Mouse (Mus musculus): Measurements from ENCODE around the gene Il17rd. TPM values are rescaled to one million over a fixed set of nuclear protein-coding genes. Genes with fewer than 3 reads are reported as not detected.

The Il17rd gene
- total RNA-seq, 4 experiments from 2014 or later = 1.5 to 2.4 (median 1.6) TPM

DNA sequence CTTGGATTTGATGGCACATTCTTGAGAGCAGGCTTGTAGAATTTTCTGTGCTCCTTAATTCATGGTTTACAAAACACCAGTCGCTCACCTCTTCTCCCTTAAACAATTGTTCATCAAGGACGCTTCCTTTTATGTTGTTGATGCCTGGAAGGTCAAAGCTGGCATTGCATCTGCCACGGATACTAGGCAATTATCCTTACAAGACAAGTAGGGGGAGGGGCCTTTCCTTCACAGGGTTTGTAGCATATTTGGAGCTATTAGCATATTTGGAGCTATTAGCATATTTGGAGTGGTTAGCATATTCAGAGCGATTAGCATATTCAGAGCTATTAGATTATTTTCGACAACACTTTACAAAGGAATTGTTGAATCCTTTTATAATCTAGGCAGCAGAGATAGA lies 55.5 kb downstream of the Il17rd start:
- DNase-seq (ENCODE audit: low spot score in 2 of 2) = no peak

DNA sequence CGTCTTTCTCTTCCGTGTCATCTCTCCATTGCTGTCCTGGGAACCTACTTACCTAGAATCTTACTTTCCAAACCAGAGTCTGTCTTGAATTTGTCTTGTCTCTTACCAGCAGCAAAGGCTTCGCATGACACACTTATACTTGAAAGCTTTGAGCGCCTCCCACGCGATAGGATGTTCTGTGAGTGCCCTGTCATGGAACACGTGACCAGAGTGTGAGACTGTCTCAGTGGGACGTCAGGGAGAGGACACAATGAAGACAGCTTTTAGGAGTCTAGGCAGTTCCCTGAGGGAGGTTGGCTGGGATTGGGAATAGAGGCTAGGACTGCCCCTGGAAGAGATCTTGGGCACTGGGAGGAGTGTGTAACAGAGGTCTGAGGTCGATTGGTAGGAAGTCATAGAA lies 57.4 kb downstream of the Il17rd start:
- no peak for DNase-seq (ENCODE audit: low spot score in 2 of 2)

DNA sequence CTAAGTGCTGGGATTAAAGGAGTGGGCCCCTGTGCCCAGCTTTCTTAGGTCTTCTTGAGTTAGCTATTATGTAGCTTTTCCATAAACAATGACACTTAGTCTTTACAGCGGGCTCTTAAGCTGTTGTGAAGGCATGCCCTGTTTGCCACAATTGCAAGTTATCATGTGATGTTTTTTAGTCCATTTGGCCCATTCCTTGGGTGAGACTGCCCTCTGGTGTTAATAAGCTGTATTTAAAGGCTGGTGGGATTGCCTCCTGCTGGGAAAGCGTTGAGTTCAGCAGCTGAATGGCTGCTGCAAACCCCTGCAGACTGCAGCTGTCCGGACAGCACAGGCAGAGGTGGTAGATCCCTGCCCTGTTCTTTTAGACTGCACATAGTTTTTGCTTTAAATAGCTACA lies 58.0 kb downstream of the Il17rd start:
- peak; percentile 40 to 51 for DNase-seq (ENCODE audit: low spot score in 2 of 2)

DNA sequence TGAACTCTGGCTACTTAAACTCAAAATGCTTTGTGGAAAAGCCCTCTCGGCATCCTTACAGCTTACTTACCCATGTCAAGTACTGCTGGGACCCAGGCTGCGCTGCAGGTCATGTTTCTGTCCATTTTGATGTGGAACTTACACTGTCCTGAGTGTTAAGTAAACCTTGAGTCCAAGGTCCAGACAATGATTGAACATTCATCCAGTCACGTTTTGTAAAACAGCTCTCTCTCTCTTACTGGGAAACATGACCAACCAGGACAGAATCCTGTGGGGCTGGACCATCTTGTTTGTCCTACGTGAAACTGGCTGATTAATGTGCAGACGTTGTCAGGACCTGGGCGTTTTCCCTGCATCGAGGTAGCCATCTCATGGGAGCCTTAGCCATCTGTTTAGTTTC lies 63.0 kb downstream of the Il17rd start:
- no peak for DNase-seq (ENCODE audit: low spot score in 2 of 2)

DNA sequence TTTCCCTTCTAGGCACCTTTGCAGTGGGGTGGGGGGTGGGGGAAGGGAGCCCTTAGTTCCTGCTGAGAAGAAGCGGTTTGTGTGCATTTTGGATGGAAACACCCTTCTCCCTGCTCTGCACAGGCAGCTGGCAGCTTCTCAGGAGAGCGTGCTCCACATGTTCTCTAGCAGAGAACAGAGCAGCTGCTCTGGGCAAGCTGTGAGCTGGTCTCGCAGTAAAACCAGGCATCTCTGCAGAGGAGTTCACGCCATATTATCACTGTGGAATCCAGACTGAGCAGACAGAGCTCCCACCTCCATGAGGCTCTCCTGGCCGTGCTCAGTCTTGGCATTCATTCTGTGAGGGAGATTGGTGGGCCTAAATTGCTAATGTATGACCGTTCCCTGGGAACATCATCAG lies 64.0 kb downstream of the Il17rd start:
- no peak for DNase-seq (ENCODE audit: low spot score in 2 of 2)

DNA sequence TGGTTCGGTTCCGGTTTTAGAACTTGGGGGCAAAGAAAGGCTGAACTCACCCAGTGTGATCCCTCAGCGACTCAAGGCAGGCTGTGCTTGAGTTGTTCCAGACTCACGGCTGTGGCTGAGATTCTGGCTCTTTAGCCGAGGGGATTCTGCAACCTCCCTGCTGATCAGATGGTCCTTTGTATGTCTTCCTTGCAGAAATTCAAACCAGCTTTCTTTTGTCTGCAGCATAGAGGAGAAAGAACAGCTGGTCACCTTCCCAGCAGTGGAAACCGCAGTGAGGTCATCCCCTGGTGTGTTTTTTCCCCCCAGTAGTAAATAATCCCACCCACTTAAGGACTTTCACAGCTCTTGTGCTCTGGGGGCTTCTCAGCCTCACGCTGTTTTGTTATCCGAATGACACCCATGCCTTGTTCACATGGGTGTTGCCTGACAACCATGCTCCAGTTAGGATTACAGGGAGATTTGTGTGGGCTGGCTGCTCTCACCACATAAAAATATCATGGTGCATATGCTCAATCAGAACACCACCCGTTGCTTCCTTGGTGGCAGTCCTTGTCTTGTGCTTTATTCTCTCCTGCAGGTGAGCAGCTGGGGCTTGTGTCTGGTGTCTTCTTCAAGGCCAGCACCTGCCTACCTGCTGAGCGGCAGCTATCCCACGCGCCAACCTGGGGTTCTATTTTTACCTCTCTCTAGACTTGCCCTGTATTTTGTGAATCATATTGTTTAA lies 67.2 kb downstream of the Il17rd start:
- no peak for DNase-seq (ENCODE audit: low spot score in 2 of 2)

DNA sequence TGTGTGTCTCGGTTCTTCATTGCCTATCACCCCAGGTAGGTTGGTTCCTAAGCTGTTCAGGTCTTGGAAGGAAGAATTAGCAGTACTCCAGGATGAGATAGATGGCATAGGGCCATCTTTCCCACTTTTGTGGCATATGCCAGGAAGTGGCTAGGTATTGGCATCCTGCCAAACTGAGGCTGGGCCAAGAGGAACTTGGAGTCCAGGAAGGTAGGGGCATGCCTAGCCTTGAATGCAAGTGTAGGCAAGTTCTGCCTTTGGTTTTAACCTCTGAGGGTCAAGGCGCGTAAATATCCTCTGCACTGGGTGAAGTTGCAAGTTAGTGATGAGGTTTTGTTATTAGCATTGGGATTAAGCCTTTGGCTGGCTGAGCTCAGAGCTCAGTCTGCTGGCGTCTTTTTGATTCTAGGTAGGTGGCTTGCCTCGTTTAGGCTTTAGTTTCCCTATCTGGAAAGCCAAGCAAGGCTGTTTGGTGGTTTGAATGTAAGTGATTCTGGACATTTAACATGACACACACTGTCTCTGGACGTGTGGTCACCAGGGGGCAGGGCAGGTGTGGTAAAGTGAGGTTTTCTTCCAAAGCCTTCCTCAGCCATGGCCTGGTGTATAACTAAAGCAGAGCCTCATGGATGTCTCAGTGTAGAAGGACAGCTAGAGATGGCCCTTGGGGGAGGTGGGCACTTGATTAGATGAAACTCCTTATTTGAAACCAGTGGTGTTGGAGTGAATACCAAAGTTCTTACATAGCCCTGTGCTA lies 70.2 kb downstream of the Il17rd start:
- no peak for DNase-seq (ENCODE audit: low spot score in 2 of 2)

DNA sequence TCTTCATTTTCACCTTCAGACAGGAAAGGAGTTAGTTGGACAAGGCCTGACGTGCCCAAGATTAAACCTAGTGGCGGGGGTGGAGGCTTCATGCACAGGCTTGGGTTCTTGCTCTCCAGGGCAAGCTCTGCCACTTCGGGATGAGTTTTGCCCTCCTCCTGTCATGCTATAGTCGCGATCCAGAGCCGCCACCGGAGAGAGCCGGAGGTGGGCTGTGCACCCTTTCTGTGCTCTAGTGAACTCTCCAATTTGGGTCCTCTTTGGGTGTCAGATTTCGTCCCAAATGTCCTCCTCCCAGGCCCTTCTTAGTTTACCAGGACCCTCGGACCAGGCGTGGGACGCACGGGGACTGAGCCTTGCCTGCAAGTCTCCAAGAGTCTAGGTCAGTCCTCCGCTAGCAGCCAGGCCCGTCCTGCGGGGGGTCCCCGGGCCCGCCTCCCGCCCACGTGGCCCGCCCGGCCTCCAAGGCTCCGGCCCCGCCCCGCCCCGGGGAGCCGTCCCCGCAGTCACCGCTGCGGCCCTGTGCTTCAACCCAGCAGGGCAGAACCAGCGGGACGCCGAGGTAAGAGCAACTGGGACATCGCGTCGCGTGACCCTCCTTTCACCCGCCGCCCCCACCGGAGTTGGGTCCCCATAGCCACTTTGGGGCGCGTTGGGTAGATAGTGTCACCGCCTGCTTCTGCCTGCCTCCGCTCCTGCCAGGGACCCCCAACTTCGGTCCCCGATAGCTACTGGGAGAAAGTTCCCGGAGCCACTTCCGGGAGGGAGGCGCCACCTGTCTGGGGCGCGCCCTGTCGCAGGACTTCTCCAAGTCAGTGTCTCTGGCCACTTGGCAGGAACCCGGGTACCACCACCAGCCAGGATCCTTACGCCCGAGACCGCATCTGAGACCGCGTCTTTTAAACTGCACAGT lies 75.9 kb downstream of the Il17rd start, which contains the start of gene Arhgef3:
TSS of gene Arhgef3 (plus strand) at position 538 of the 913 bp plus-strand sequence.
- peak; percentile 37 to 60 for DNase-seq (ENCODE audit: low spot score in 2 of 2)

DNA sequence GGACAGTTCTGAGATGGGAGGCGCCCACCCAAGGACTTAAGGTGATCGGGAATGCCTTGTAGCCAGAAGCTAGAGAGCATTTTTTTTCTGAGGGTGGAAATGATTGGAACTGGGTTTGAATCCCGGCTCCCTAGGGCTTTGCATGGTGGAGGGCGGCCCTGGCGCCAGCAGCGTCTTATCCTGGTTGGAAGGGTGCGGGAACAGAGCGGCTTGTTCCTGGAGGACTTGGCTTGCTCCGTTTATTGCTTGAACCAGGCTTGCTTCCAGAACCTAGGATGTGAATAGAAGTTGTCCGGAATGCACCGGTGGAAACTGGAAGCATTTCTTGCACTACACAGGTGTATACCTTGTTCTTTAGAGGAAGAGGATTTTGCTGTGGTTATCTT lies 76.5 kb downstream of the Il17rd start:
- peak in 1 of 2 experiments; percentile 29 for DNase-seq (ENCODE audit: low spot score in 2 of 2)

DNA sequence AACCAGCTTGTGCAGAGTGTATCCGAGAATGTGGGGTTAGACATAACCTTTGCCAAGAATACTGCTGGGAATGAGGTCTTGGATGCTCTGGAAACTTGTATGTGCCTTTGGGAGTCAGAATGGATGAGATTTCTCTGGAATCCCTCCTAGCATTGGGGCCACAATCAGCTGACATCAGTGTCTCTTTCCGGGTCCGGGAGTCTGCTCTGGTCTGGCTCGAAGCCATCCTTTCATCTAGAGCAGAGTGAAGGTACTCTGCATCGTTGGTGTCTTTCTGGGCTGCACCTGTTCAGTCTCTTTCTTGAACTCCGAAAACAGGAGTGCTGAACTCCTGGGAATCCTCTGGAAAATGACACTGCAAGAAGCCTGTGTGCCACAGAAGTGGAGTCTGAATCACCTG lies 77.2 kb downstream of the Il17rd start:
- DNase-seq (ENCODE audit: low spot score in 2 of 2) = no peak

DNA sequence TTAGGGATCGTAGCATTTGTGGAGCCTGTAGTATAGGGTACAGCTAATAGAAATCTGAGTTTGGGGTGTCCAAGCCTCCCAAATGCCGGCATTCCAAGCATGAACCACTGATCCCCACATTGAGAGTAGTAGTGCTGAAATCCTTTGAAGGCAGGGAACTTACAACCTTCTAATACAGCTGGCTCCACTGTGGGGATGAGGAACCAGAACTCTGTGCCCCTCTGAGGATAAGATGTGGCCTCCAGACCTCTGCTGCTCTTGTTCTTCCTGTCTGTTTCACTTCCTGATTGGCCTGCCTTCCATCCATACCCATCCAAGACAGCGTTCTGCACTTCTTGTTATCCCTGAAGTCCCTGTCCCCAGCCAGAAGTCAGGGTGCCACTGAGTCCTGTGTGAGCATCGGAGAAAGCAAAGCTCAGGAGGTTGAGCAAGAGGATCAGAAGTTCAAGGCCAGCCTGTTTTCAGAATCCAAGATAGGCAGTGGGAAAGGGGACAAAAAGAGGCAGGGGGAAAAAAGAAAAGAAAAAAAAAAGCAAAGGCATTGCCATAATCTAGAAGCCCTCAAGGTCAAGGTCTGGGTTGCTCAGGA lies 77.9 kb downstream of the Il17rd start:
- no peak for DNase-seq (ENCODE audit: low spot score in 2 of 2)

DNA sequence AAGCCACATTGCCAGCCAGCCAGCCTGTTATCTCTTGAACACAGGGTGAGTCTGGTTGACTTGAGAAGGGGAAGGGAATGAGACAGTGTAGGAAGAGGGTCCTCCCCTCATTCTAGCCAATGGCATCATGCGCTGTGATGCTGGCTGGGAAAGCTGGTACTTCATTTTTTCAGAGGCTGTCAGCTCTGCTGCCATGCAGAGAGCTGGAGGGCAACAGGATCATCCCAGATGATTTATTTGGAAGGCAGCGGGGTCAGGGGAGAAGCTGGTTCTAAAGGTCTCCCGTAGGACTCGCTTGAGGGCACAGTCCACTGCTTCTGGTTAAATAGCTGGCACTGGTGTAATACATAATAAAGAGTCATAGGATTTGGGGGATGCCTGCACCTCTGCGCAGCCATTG lies 79.8 kb downstream of the Il17rd start:
- DNase-seq (ENCODE audit: low spot score in 2 of 2) = no peak

DNA sequence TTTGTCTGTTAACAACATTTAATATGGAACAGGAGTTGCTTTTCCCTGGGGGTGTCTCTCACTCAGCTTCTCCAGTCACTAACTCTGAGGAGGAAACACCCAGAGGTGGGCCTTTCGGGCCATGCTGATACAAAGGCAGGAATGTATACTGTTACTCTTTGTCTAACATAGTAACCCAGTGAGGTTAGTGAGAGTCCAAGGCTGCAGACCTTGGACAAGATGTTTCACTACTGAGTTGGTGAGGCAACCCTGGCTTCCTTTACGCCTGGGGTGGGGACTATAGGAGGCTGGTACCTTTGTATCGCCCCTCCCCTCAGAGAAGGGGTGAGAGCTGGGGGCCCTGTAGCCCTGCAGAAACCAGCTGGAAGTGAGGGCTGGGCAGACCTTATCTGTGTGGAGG lies 83.9 kb downstream of the Il17rd start:
- no peak for DNase-seq (ENCODE audit: low spot score in 2 of 2)

DNA sequence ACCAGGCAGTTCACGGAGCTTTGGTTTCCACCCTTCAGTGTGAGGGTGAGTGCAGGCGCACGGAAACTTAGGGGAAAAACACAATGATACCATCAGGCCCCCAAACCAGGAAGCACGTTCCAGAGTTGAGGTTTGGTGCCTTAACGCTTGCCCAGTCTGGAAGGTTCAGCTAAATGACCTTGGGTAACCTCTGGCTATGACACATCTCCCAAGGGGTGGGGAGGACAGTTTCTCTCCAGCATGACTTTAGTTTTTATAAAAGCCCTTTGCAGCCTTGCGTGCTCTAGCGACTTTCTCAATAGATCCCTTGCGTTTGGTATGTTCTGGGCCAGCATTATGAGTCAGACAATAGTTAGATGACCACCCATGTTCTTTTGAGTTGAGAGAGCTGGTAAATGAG lies 84.8 kb downstream of the Il17rd start:
- DNase-seq (ENCODE audit: low spot score in 2 of 2) = peak in 1 of 2 experiments; percentile 36

DNA sequence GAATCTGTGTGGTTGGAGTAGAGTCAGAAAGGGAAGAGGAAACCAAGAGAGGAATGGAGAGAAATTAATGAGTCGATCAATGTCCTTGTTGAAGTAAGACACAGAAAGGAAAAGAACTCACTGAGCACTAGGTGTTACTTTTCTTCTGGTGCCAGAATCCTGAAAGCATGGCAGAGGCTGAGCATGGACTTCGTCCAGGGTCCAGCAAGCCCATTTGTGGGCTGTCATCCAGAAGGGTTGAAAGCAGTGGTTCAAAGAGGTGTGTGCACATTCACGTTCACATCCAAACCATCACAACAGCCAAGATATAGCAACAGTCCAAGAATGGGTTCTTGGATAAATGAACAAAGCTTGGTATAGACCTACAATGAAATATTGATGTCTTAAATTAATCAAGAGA lies 91.3 kb downstream of the Il17rd start:
- no peak for DNase-seq (ENCODE audit: low spot score in 2 of 2)

DNA sequence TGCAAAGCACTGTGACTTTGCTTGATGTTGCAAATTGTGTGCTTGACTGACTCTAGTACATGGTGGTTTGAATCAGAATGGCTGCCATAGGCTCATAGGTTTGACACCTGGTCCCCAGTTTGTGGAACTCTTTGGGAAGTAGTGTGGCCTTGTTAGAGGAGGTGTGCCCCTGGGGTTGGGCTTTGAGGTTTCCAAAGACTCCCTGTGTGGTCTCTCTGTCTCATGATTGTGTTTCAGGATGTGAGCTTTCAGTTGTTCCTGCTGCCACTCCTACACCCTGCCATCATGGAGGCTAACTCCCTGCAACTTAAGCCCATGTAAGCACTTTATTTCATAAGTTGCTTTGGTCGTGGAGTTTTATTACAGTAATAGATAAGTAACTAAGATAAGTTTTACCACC lies 91.9 kb downstream of the Il17rd start:
- no peak for DNase-seq (ENCODE audit: low spot score in 2 of 2)

DNA sequence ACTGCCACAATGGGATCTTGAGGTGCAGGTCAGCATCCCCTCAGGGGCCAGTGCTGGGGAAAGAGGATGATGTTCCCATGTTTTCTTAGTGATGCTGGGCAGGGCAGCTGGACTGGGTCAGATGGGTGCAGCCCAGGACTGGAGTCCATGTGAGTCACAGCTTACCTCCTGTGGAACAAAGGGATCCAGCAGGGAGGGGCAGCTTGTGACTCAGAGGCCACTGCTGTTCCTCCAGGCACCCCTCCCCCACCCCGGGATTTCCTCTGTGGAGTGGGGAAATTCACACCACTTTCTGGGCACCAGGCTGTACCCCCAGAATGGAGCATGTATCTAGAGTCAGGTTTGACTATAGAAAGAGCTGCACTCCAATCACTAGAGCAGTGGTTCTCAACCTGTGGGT lies 92.8 kb downstream of the Il17rd start:
- no peak for DNase-seq (ENCODE audit: low spot score in 2 of 2)

DNA sequence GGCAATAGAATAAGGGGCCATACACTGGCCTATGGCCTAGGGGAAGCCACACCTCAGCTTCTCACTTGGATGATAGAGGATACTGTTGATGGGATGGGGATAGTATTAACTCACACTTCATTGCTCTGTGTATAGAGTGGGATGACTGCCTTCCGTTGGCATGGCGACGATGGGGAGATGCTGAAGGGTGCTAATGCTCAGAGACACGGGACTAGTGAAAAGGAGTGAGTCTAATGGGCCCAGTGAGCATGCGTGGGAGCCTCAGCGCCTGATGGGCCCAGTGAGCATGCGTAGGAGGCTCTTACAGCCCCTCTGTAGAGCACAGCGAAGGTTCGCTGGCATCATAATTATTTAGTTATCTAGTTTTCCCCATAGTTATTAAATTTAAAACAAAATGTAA lies 100.2 kb downstream of the Il17rd start:
- DNase-seq (ENCODE audit: low spot score in 2 of 2) = no peak

DNA sequence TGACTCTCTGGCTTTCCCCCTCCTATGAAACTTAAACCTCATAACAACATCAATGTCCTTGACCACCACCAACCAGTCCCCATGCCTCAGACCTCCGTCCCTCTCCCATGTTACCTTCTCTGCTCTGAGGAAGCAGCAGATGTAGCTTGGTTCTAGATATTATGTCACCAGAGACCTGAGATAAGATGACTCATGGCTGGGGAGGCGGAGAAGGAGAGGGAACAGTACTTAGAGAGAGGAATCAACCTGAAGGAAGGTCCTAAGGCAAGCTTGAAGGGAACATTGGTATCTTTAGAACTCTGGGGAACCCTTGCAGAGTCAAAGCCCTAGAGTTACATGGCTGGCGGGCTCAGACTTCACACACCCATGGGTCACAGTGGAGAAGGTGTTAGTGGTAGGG lies 101.2 kb downstream of the Il17rd start:
- DNase-seq (ENCODE audit: low spot score in 2 of 2) = no peak

DNA sequence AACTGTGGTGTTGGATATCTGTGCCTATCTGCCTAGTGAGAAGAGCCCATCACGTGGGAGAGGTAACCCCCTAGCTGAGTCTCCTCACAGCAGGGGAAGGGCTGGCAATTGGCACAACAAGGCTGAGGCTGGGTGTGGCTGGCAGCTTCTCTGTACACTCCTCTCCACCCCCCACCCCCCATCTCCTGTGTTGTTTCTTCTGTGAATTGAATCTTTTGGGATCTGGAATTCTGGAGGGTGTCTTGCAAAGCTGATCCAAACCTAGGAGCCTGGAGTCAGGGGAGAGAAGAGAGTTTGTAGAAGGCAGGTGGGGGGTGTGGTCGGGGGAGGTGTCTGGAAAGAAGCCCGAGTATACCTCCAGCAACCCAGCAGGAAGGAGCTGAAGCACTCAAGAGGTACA lies 102.7 kb downstream of the Il17rd start:
- DNase-seq (ENCODE audit: low spot score in 2 of 2) = no peak

DNA sequence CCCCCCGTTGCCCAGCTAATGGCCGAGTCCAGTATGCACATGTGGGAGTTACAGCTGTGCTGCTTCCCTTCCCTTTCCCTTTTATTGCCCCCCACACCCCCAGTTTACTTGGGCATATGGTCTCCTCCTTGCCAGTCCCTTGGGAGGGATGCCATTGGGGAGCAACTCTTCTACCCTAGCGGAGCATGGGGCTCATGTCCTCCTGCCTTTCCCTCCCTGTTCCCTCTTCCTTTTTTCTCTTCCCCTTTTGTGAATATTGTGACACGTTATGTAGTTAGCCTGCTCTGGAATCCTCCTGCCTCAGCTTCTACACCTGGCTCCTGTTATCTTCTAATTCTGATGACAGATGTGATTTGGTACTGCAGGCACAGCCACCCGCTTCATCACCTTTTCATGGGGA lies 103.9 kb downstream of the Il17rd start:
- DNase-seq (ENCODE audit: low spot score in 2 of 2) = no peak

Measured in gastrocnemius, adult 8-10 months (tissue).